Mouse (Mus musculus) midbrain, embryonic 15.5 days (tissue): ENCODE measurements around the gene Gm3047. TPM values are rescaled to one million over a fixed set of nuclear protein-coding genes. Genes with fewer than 3 reads are reported as not detected.
"Not testable (repeated sequence)": the region's sequence is repeated elsewhere in the genome, so short reads cannot be mapped to it uniquely, and the experiment has no call there.

Experiments
- ATAC-seq: fragments of 200-750 bp; cut with Nextera tagmentation; replicated peaks from 2 replicates; pipeline ENCODE4 v1.8.0; 2017; ENCODE audit warnings: moderate TSS enrichment
- H3K27ac ChIP-seq: fragments of 300-500 bp; sonication (generic); 2 replicates; pipeline ENCODE4 v1.5.1; 2015; ENCODE audit warnings: mild to moderate bottlenecking, inconsistent platforms
- H3K27me3 ChIP-seq: fragments of 300-500 bp; sonication (generic); replicated peaks from 2 replicates; pipeline ENCODE4 v1.6.1; 2015; ENCODE audit warnings: inconsistent platforms
- H3K36me3 ChIP-seq: fragments of 300-500 bp; sonication (generic); replicated peaks from 2 replicates; pipeline ENCODE4 v1.6.1; 2015; ENCODE audit warnings: inconsistent platforms
- H3K4me1 ChIP-seq: fragments of 300-500 bp; sonication (generic); 2 replicates; pipeline ENCODE4 v1.6.1; 2015; ENCODE audit warnings: inconsistent platforms
- H3K4me2 ChIP-seq: fragments of 300-500 bp; sonication (generic); 2 replicates; pipeline ENCODE4 v1.6.1; 2015; ENCODE audit warnings: inconsistent platforms, mild to moderate bottlenecking, moderate library complexity
- H3K4me3 ChIP-seq: fragments of 300-500 bp; sonication (generic); 2 replicates; pipeline ENCODE4 v1.5.1; 2015; ENCODE audit warnings: mild to moderate bottlenecking, inconsistent platforms
- H3K9ac ChIP-seq: fragments of 300-500 bp; sonication (generic); 2 replicates; pipeline ENCODE4 v1.6.1; 2015; ENCODE audit warnings: mild to moderate bottlenecking, inconsistent platforms
- H3K9me3 ChIP-seq: fragments of 300-500 bp; sonication (generic); 2 replicates; pipeline ENCODE4 v1.6.1; 2016; ENCODE audit warnings: inconsistent platforms
- WGBS: fragments of 180-500 bp; shearing (Covaris S2); methylation state at CpG from one replicate; pipeline ENCODE4 v1.1.7; 2015; ENCODE audit warnings: mixed read lengths; 5-methylcytosine and 5-hydroxymethylcytosine counted together
- polyA plus RNA-seq: library from polyadenylated mRNA; unstranded; fragments of >200 nt; fragmentation: Nextera tagmentation; extraction: Ambion mirVana; gene quantifications from 2 replicates; pipeline ENCODE4 v1.2.1, GENCODE M21; 2015

Gene Gm3047
- polyA plus RNA-seq = not detected in 2 replicates

- WGBS = no CpG with 5 or more reads among the region's 2 CpGs
- not testable (repeated sequence) for H3K9me3 ChIP-seq, H3K4me2 ChIP-seq, H3K9ac ChIP-seq, H3K36me3 ChIP-seq, H3K4me1 ChIP-seq, ATAC-seq, H3K4me3 ChIP-seq, H3K27ac ChIP-seq, H3K27me3 ChIP-seq
Observed at GRCm38 (mm10) chr14:4555105-4555504, at the start of gene Gm3047. Gm3047 (plus strand) TSS chr14:4555405.

Other genes starting within 250 kb of the Gm3047 start
- gene Gm3149, start 238.1 kb upstream of the Gm3047 start, polyA plus RNA-seq = not detected in 2 replicates
- gene 2610042L04Rik, start 220.6 kb upstream of the Gm3047 start, polyA plus RNA-seq = 6.4 and 7.9 TPM in 2 replicates
- not detected in 2 replicates for gene Gm3159, start 157.9 kb upstream of the Gm3047 start, polyA plus RNA-seq
- 4.5 and 5.6 TPM in 2 replicates for gene Gm3164, start 140.0 kb upstream of the Gm3047 start, polyA plus RNA-seq
- gene Gm3173, start 124.4 kb upstream of the Gm3047 start, polyA plus RNA-seq = 1.2 and 2.4 TPM in 2 replicates
- not detected in 2 replicates for gene Gm3182, start 73.7 kb upstream of the Gm3047 start, polyA plus RNA-seq
- gene Gm8159, start 76.9 kb downstream of the Gm3047 start, polyA plus RNA-seq = not detected in 2 replicates
- gene Gm3239, start 108.8 kb downstream of the Gm3047 start, polyA plus RNA-seq = 1.0 and 1.4 TPM in 2 replicates
- not detected in 2 replicates for gene Gm7876, start 153.8 kb downstream of the Gm3047 start, polyA plus RNA-seq
- 3.3 and 3.4 TPM in 2 replicates for gene Gm3252, start 171.4 kb downstream of the Gm3047 start, polyA plus RNA-seq
- not detected in 2 replicates for gene Gm9602, start 220.9 kb downstream of the Gm3047 start, polyA plus RNA-seq